Mouse (Mus musculus) kidney, postnatal 0 days (tissue): ENCODE data around the gene Ftsj3. TPM values are rescaled to one million over a fixed set of nuclear protein-coding genes. Genes with fewer than 3 reads are reported as not detected.

ENCODE experiments used
- ATAC-seq: fragments of 200-750 bp; cut with Nextera tagmentation; replicated peaks from 2 replicates; pipeline ENCODE4 v1.8.0; 2017; ENCODE audit warnings: low read depth, moderate number of reproducible peaks, moderate TSS enrichment, moderate library complexity; ENCODE audit not compliant: low FRiP score
- DNase-seq: peaks from one replicate; pipeline ENCODE4 v3.0.0-alpha.2; 2016; ENCODE audit warnings: low spot score
- H3K27ac ChIP-seq: fragments of 300-500 bp; sonication (generic); 2 replicates; pipeline ENCODE4 v1.5.1; 2014; ENCODE audit warnings: mild to moderate bottlenecking
- H3K27me3 ChIP-seq: fragments of 300-500 bp; sonication (generic); 2 replicates; pipeline ENCODE4 v1.6.1; 2014; ENCODE audit warnings: low read length, mixed read lengths; ENCODE audit not compliant: insufficient read depth
- H3K36me3 ChIP-seq: fragments of 300-500 bp; sonication (generic); 2 replicates; pipeline ENCODE4 v1.6.1; 2014; ENCODE audit warnings: low read length, mixed read lengths; ENCODE audit not compliant: insufficient read depth
- H3K4me1 ChIP-seq: fragments of 300-500 bp; sonication (generic); replicated peaks from 2 replicates; pipeline ENCODE4 v1.6.1; 2014; ENCODE audit warnings: antibody characterized with exemption, low read length, mixed read lengths; ENCODE audit not compliant: insufficient read depth
- H3K4me2 ChIP-seq: fragments of 300-500 bp; sonication (generic); 2 replicates; pipeline ENCODE4 v1.6.1; 2014; ENCODE audit warnings: mild to moderate bottlenecking, low read length, moderate library complexity, mixed read lengths
- H3K4me3 ChIP-seq: fragments of 300-500 bp; sonication (generic); replicated peaks from 2 replicates; pipeline ENCODE4 v1.5.1; 2014; ENCODE audit warnings: low read depth, low read length
- H3K9ac ChIP-seq: fragments of 300-500 bp; sonication (generic); 2 replicates; pipeline ENCODE4 v1.6.1; 2014; ENCODE audit warnings: low read depth, low read length
- H3K9me3 ChIP-seq: fragments of 300-500 bp; sonication (generic); replicated peaks from 2 replicates; pipeline ENCODE4 v1.6.1; 2016; ENCODE audit warnings: low read length, inconsistent platforms, mixed read lengths
- CTCF ChIP-seq: IDR thresholded peaks from 2 replicates; pipeline ENCODE4 v1.5.1; 2016; ENCODE audit warnings: antibody characterized with exemption, low read depth, mild to moderate bottlenecking, moderate library complexity
- WGBS: fragments of 180-500 bp; shearing (Covaris S2); extraction: QIAGEN DNeasy Blood & Tissue Kit; methylation state at CpG from one replicate; pipeline ENCODE4 v1.1.7; 2014; 5-methylcytosine and 5-hydroxymethylcytosine counted together
- polyA plus RNA-seq: library from polyadenylated mRNA; unstranded; fragments of >200 nt; fragmentation: Nextera tagmentation; extraction: Ambion mirVana; gene quantifications from 2 replicates; pipeline ENCODE4 v1.2.1, GENCODE M21; 2015

Ftsj3 gene
- polyA plus RNA-seq, 1 experiment from 2014 or later = 40.6 TPM

DNA sequence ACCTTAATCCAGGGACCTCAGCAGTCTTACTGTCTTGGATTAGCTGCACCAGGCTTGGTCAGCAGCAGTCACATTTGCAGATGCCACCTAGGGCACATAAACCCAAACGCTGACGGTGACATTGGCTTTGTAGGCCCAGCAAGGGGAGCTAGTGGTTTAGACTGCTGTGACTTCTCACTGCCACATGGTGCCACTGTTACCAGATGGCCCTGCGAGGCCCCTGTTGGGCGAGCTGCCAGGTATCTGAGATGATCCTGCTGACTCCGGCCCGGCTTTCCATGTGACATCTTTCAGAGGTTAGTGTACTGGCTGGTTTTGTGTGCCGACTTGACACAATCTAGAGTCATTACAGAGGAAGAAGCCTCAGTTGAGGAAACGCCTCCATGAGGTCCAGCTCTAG lies 33.5 kb upstream of the Ftsj3 start:
- peak; percentile 73 for DNase-seq
- H3K27ac ChIP-seq = no peak overlapping the region
- no peak overlapping the region for H3K4me2 ChIP-seq
- TF ChIP-seq CTCF = peak; percentile 68
- WGBS = 42% methylated on average over 8 of the region's 8 CpGs
- no peaks in the 10 kb centered on the region for H3K4me1 ChIP-seq
- no peaks in the 10 kb centered on the region for H3K27me3 ChIP-seq
- peak; percentile 52; the same call in 1 of the 2 replicates for ATAC-seq
- H3K9me3 ChIP-seq = no peaks in the 10 kb centered on the region
- H3K36me3 ChIP-seq = no peaks in the 10 kb centered on the region
- H3K9ac ChIP-seq = no peak overlapping the region
- no peak overlapping the region for H3K4me3 ChIP-seq

DNA sequence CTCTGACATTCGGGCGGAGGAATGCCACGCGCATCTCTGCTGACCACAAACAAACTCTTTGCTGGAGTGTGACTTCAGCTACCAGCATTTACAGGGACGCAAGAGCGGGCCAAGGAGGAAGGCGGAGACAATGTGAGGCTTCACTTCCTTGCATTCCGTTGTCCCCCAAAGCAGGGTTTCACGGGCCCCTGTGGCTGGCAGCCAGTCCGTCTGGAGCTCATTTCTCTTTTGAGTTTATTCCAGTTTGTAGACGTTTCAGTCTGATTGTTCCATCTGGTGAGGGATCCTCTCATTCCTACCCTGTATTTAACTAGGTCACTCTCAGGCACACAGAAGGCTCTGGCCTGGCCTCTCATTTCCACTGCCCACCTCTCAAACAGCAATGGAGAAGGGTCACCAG lies 31.1 kb upstream of the Ftsj3 start:
- no peak overlapping the region for H3K4me3 ChIP-seq
- H3K4me2 ChIP-seq = no peak overlapping the region
- H3K36me3 ChIP-seq = no peaks in the 10 kb centered on the region
- ATAC-seq (no peak), DNase-seq (no peak)
- no peak for TF ChIP-seq CTCF
- 68% methylated on average over 11 of the region's 11 CpGs for WGBS
- H3K27me3 ChIP-seq = no peaks in the 10 kb centered on the region
- no peaks in the 10 kb centered on the region for H3K4me1 ChIP-seq
- H3K27ac ChIP-seq = no peak overlapping the region
- no peak overlapping the region for H3K9ac ChIP-seq
- no peaks in the 10 kb centered on the region for H3K9me3 ChIP-seq

DNA sequence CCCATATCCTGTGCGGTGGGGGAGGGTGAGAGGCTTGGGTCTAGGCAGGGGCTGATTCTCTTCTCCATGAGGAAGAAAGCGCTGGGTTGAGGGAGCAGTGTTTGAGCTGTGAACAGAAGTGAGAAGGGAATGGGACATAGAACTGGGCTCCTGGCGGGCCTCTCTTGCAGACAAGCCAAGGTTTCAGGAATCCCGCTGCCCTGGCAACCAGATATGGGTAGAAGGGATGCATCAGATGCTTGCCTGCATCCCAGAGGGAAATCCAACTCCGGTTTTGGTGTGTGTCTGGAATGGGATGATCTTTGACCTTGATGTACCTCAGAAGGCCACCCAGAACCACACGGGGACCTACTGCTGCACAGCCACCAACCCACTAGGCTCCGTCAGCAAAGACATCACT lies 30.3 kb upstream of the Ftsj3 start:
- Histone ChIP-seq H3K27ac (no peak overlapping the region), H3K4me3 (no peak overlapping the region), H3K4me1 (no peaks in the 10 kb centered on the region), H3K36me3 (no peaks in the 10 kb centered on the region), H3K4me2 (no peak overlapping the region), H3K27me3 (no peaks in the 10 kb centered on the region), H3K9me3 (no peaks in the 10 kb centered on the region), H3K9ac (no peak overlapping the region)
- no peak for DNase-seq
- WGBS = 85% methylated on average over 7 of the region's 7 CpGs
- ATAC-seq = no peak
- no peak for TF ChIP-seq CTCF

DNA sequence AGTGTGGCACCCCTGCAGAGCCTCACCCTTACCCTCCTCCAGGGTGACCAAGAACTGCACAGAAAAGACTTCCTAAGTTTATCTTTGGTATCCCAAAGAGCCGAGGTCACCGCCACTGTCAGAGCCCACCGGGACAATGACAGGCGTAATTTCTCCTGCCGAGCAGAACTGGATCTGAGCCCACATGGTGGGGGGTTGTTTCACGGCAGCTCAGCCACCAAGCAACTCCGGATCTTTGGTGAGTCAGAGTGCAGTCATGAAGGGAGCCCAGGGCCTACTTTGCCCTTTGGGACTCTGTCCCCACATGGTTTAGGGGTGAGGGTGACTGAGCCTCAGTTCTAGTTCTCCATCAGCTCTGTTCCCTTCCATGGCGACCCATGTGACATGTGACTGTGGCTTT lies 28.2 kb upstream of the Ftsj3 start:
- TF ChIP-seq CTCF = no peak
- H3K4me3 ChIP-seq = no peak overlapping the region
- no peak overlapping the region for H3K4me2 ChIP-seq
- no peaks in the 10 kb centered on the region for H3K4me1 ChIP-seq
- H3K9me3 ChIP-seq = no peaks in the 10 kb centered on the region
- DNase-seq = no peak
- H3K36me3 ChIP-seq = no peaks in the 10 kb centered on the region
- ATAC-seq = no peak
- WGBS = 64% methylated on average over 8 of the region's 8 CpGs
- H3K9ac ChIP-seq = no peak overlapping the region
- H3K27ac ChIP-seq = no peak overlapping the region
- H3K27me3 ChIP-seq = no peaks in the 10 kb centered on the region

DNA sequence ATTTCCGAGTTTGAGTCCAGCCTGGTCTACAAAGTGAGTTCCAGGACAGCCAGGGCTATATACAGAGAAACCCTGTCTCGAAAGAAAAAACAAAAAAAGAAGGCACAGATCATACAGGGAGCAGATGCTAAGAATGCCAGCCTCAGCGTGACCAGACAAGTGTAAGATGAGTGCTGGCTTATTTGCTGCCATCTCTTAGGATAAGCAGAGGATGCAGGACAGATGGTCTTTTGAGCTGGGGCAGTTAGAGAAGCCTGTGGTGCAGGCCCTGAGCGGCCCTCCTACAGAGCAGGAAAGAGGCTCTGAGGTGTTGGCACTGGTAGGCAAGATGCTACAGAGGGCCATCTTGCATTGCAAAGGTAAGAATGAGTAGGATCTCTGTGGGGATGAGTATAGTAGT lies 27.5 kb upstream of the Ftsj3 start:
- 83% methylated on average over 4 of the region's 4 CpGs for whole genome bisulfite sequencing
- TF ChIP-seq CTCF = no peak
- ATAC-seq (no peak), DNase-seq (no peak)
- H3K36me3 ChIP-seq = no peaks in the 10 kb centered on the region
- no peak overlapping the region for H3K4me2 ChIP-seq
- no peaks in the 10 kb centered on the region for H3K27me3 ChIP-seq
- no peak overlapping the region for H3K9ac ChIP-seq
- H3K4me3 ChIP-seq = no peak overlapping the region
- no peaks in the 10 kb centered on the region for H3K9me3 ChIP-seq
- H3K27ac ChIP-seq = no peak overlapping the region
- H3K4me1 ChIP-seq = no peaks in the 10 kb centered on the region

DNA sequence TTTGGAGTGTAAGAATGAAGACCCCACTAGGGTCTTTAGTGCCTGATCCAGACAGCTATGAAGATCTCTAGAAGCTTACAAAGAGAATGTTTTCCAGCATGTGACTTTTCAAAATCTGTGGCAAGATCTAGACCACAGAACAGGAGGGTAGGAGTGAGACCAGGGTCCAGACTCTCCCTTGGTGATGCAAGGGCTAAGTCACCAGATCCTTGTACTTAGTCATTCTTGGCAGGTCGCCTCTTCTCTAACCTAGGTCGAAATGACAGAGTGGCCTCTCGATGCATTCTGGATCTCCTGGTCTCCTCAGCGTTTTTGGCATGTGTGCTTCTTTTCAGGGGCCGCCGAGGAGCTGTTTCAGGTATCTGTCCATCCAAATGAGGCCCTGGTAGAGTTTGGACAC lies 26.6 kb upstream of the Ftsj3 start:
- Histone ChIP-seq H3K27me3 (no peaks in the 10 kb centered on the region), H3K4me1 (no peaks in the 10 kb centered on the region), H3K9me3 (no peaks in the 10 kb centered on the region), H3K9ac (no peak overlapping the region), H3K36me3 (no peaks in the 10 kb centered on the region), H3K4me2 (no peak overlapping the region), H3K27ac (no peak overlapping the region), H3K4me3 (no peak overlapping the region)
- ATAC-seq = no peak
- TF ChIP-seq CTCF = no peak
- 78% methylated on average over 6 of the region's 6 CpGs for WGBS
- DNase-seq = no peak

DNA sequence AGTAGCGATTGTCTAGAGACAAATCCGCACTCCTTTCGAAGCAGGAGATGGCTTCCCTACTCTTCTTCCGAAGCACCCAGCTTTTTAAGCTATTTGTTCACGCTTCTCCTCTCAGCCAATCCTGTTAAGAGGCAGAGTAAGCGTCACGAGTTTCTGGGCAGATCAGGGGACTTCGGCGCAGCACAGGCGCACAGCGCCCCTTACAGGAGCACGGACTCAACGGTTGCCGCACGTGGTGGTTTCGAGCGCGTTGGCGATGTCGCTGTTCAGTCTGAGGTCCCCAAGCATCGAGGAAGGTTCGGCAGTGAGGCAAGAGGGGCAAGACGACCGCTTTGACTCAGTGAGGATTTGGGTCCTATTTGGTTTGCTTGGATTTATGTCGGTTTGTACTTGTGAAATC lies 20.6 kb upstream of the Ftsj3 start, which contains the start of gene Tcam1:
Tcam1 (plus strand) TSS at position 219 of the 400 bp plus-strand sequence.
- H3K9ac ChIP-seq = no peak within 1 kb of the TSS
- 3% methylated on average over 25 of the region's 25 CpGs for WGBS

More for the DNA sequence above, 20.6 kb upstream of the Ftsj3 start, which contains the start of gene Tcam1:
- peak within 1 kb of the TSS; percentile 66; the same call in 1 of the 2 replicates for H3K27ac ChIP-seq
- DNase-seq (peak; percentile 98), ATAC-seq (peak; percentile 43)
- peaks cover 6% of the 10 kb centered on the region; the same call in 1 of the 2 replicates for H3K4me1 ChIP-seq
- peak within 1 kb of the TSS; percentile 45 for H3K4me2 ChIP-seq
- H3K9me3 ChIP-seq = no peaks in the 10 kb centered on the region
- no peaks in the 10 kb centered on the region for H3K36me3 ChIP-seq
- TF ChIP-seq CTCF = peak; percentile 87
- no peak within 1 kb of the TSS for H3K4me3 ChIP-seq
- H3K27me3 ChIP-seq = no peaks in the 10 kb centered on the region
